Mouse (Mus musculus) hindbrain, embryonic 16.5 days (tissue): ENCODE measurements around the gene Nisch. TPM values are rescaled to one million over a fixed set of nuclear protein-coding genes. Genes with fewer than 3 reads are reported as not detected.
A peak's percentile ranks its signal among the peaks of the same experiment; 100 is the strongest.

Experiments
- ATAC-seq: fragments of 200-750 bp; cut with Nextera tagmentation; 2 replicates; pipeline ENCODE4 v1.8.0; 2017; ENCODE audit warnings: moderate TSS enrichment, moderate library complexity
- H3K27ac ChIP-seq: fragments of 300-500 bp; sonication (generic); 2 replicates; pipeline ENCODE4 v1.5.1; 2014; ENCODE audit warnings: low read depth, mild to moderate bottlenecking, control low read depth, low read length, moderate library complexity
- H3K27me3 ChIP-seq: fragments of 300-500 bp; sonication (generic); replicated peaks from 2 replicates; pipeline ENCODE4 v1.6.1; 2014; ENCODE audit warnings: low read length; ENCODE audit not compliant: control insufficient read depth, insufficient read depth
- H3K36me3 ChIP-seq: fragments of 300-500 bp; sonication (generic); 2 replicates; pipeline ENCODE4 v1.6.1; 2014; ENCODE audit warnings: mild to moderate bottlenecking, low read length, moderate library complexity, mixed read lengths; ENCODE audit not compliant: control insufficient read depth, insufficient read depth
- H3K4me1 ChIP-seq: fragments of 300-500 bp; sonication (generic); 2 replicates; pipeline ENCODE4 v1.6.1; 2014; ENCODE audit warnings: low read depth, low read length; ENCODE audit not compliant: control insufficient read depth, insufficient read depth
- H3K4me2 ChIP-seq: fragments of 300-500 bp; sonication (generic); 2 replicates; pipeline ENCODE4 v1.6.1; 2014; ENCODE audit warnings: mild to moderate bottlenecking, low read length, control low read depth, moderate library complexity
- H3K4me3 ChIP-seq: fragments of 300-500 bp; sonication (generic); 2 replicates; pipeline ENCODE4 v1.5.1; 2014; ENCODE audit warnings: mild to moderate bottlenecking, low read length, control low read depth, moderate library complexity
- H3K9ac ChIP-seq: fragments of 300-500 bp; sonication (generic); 2 replicates; pipeline ENCODE4 v1.6.1; 2014; ENCODE audit warnings: low read depth, mild to moderate bottlenecking, control low read depth, low read length, moderate library complexity
- H3K9me3 ChIP-seq: fragments of 300-500 bp; sonication (generic); 2 replicates; pipeline ENCODE4 v1.6.1; 2014; ENCODE audit warnings: mild to moderate bottlenecking, low read length, moderate library complexity; ENCODE audit not compliant: control insufficient read depth
- WGBS: fragments of 180-500 bp; shearing (Covaris S2); extraction: QIAGEN DNeasy Blood & Tissue Kit; methylation state at CpG from one replicate; pipeline ENCODE4 v1.1.7; 2014; 5-methylcytosine and 5-hydroxymethylcytosine counted together
- polyA plus RNA-seq: library from polyadenylated mRNA; unstranded; fragments of >200 nt; fragmentation: Nextera tagmentation; extraction: Ambion mirVana; gene quantifications from 2 replicates; pipeline ENCODE4 v1.2.1, GENCODE M21; 2015

The Nisch gene
- polyA plus RNA-seq, 1 experiment from 2014 or later = 304 TPM

DNA sequence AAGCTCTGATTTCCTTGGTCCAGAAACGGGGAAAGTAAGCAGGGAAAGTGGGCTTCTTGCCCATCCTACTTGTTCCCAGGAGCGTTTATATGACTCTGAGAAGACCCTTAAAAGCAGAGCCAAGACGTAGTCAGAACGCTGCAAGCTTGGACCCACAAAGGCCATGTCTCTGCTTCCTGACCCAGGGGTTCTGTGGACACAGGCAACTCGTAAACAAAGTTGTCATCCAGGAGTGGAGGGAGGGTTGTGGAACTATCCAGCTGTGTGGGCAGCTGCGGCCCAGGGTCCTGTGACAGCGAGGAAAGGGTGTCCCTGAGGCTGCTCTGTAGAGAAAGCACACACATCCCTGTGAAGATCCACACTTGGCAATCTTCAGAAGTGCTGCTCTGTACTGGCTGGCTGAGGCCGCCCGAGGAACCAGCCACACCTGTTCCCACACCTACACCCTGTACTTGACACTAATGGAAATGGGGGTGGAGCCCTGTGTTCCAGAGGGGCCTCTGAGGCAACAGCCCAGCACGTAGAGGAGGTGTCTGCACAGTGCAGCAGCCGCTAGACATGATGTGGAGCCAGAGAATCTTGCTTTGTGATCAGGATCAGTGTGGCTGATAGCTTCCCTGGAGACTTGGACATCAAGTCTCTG lies 83.6 kb downstream of the Nisch start:
- Histone ChIP-seq H3K4me2 (peak overlapping the region; percentile 2), H3K9ac (0 out of 2 replicates have a peak overlapping the region, but pooled peaks have one; percentile 13), H3K4me1 (peaks cover 31% of the 10 kb centered on the region), H3K36me3 (peaks cover 7% of the 10 kb centered on the region), H3K27ac (no peak overlapping the region), H3K9me3 (no peaks in the 10 kb centered on the region), H3K4me3 (no peak overlapping the region), H3K27me3 (no peaks in the 10 kb centered on the region)
- no peak for ATAC-seq
- WGBS = 62% methylated on average over 11 of the region's 11 CpGs

DNA sequence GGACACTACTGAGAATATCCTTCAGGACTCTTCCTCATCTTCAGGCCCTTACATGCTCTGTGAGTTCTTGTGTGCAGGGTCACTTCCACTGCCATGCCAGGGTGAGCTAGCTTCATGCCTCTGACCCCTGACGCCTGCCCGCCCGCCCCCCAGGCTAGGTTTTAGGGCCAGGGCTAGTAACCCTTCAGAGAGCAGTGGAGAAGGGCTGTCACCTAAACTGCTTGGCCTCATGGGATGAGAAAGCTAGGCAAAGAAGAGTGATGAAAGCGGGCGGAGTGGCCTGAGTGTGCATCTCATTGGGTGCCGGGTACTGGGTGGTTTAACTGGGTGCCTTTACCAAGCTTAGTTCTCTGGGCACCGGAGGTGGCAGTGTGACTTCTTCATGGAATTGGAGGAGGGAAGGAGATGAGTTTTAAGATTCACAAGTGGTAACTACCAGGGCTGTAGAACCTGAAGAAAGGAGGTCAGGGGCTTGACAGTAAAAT lies 84.2 kb downstream of the Nisch start:
- no peak for ATAC-seq
- Histone ChIP-seq H3K36me3 (peaks cover 7% of the 10 kb centered on the region), H3K9ac (no peak overlapping the region), H3K4me3 (peak overlapping the region; percentile 55), H3K27ac (no peak overlapping the region), H3K9me3 (no peaks in the 10 kb centered on the region), H3K27me3 (no peaks in the 10 kb centered on the region), H3K4me2 (peak overlapping the region; percentile 57), H3K4me1 (peaks cover 34% of the 10 kb centered on the region)
- WGBS = 86% methylated on average over 7 of the region's 7 CpGs

DNA sequence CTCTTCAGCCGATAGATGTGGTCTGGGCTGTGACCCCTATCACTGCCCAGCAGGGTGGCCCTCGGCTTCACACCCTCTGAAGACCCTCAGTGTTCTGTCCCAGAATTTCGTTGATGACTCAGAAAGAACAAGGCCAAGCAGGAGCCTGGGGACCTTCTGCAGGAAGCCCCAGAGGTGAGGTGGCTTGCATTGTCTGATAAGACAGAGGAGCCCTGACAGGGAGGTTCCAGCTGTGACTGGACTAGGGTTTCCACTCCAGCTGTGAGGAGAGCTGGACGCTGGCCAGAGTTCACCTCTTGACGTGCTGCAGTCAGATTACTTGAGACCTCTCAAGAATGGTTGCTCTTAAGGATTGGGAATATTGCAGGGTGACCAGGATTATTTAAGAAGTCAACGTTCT lies 84.7 kb downstream of the Nisch start:
- Histone ChIP-seq H3K27ac (no peak overlapping the region), H3K9me3 (no peaks in the 10 kb centered on the region), H3K9ac (peak overlapping the region; percentile 72), H3K36me3 (peaks cover 7% of the 10 kb centered on the region), H3K4me3 (peak overlapping the region; percentile 55), H3K4me2 (peak overlapping the region; percentile 57), H3K4me1 (peaks cover 38% of the 10 kb centered on the region), H3K27me3 (no peaks in the 10 kb centered on the region)
- WGBS = 13% methylated on average over 6 of the region's 6 CpGs
- ATAC-seq = no peak

DNA sequence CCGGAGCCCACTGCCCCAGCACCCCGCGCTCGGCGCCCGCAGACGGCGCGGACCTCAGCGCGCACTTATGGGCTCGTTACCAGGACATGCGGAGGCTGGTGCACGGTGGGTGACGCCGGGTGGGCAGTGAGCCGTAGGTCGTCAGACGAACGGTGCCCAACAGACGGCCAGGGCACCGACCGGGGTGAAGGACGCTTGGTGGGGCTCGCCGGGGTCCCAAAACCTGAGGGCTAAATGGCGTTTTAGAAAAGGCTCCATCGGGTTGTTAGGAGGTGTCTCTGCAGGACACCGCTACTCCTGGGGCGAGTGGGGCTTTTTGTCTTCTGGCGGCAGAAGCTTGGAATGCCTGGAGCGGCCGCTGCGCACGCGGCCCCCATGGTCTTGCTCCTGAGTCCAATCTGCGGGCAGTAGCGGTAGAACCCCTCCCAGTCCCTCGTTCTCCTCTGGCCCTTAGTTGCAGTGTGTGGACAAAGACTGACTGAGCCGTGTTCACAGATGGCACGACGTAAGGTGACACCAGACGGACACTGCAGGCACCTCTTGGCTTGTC lies 85.4 kb downstream of the Nisch start:
- H3K4me1 ChIP-seq = peaks cover 43% of the 10 kb centered on the region

DNA sequence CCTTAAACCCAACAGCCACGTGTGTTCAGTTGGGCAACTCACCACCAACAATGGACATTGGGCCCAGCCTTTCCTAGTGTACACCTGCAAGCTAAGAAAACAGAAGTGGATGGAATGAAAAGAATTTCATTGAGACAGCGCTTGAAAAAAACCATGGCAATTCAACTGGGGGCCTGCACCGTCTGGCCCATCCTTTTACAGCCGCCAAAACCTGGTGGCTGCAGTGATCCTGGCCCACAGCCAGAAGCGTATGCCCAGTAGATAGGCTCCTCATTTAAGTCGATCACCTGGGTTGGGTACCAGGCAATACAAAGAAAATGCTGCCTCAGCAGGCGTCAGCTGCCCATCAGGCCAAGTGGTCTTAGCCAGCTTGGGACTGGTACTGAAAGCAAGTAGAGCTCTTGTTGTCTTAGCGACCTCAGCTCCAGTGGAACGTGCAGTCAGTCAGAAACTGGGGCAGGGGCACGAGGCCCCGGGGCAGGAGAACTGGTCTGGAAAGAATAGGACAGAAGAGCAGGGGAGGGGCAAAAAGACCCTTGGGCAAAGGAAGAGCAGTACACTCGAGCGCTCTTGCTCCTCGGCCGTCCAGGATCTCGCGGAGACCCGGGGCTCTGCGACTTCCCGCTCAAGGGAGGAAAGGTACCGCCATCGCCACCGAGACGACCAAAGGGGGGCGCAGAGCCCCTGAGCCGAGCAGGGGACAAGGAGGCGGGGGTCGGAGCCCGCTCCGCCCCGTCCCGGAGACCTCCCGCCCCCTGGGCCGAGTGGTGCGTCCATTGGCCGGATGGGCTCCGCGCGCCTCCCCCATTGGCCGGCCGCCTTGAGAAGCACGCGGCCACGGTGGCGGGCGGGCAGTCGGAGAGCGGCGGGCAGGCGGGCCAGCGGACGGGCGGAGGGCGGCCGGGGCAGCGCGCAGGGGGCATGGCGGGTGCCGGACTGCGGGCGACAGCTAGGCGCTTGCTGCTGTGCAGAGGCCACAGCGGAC lies 86.2 kb downstream of the Nisch start, which contains the start of gene Nt5dc2:
Gene Nt5dc2 (plus strand): TSS at position 818 of the 985 bp plus-strand sequence.
- no peaks in the 10 kb centered on the region for H3K36me3 ChIP-seq
- peak within 1 kb of the TSS; percentile 57 for H3K4me2 ChIP-seq
- H3K27ac ChIP-seq = peak within 1 kb of the TSS; percentile 90
- peaks cover 43% of the 10 kb centered on the region for H3K4me1 ChIP-seq
- H3K9me3 ChIP-seq = no peaks in the 10 kb centered on the region
- H3K9ac ChIP-seq = peak within 1 kb of the TSS; percentile 72
- H3K4me3 ChIP-seq = peak within 1 kb of the TSS; percentile 55
- WGBS = 5% methylated on average over 42 of the region's 63 CpGs
- ATAC-seq = peak; percentile 81
- no peaks in the 10 kb centered on the region for H3K27me3 ChIP-seq

More for the DNA sequence above, 85.4 kb downstream of the Nisch start:
- H3K9me3 ChIP-seq = no peaks in the 10 kb centered on the region
- WGBS = under 1% methylated on average over 43 of the region's 43 CpGs
- H3K4me2 ChIP-seq = peak overlapping the region; percentile 57
- H3K27ac ChIP-seq = peak overlapping the region; percentile 90
- peak; percentile 13 for ATAC-seq
- H3K4me3 ChIP-seq = peak overlapping the region; percentile 55
- H3K27me3 ChIP-seq = no peaks in the 10 kb centered on the region
- peak overlapping the region; percentile 72 for H3K9ac ChIP-seq
- no peaks in the 10 kb centered on the region; the same call in 1 of the 2 replicates for H3K36me3 ChIP-seq

DNA sequence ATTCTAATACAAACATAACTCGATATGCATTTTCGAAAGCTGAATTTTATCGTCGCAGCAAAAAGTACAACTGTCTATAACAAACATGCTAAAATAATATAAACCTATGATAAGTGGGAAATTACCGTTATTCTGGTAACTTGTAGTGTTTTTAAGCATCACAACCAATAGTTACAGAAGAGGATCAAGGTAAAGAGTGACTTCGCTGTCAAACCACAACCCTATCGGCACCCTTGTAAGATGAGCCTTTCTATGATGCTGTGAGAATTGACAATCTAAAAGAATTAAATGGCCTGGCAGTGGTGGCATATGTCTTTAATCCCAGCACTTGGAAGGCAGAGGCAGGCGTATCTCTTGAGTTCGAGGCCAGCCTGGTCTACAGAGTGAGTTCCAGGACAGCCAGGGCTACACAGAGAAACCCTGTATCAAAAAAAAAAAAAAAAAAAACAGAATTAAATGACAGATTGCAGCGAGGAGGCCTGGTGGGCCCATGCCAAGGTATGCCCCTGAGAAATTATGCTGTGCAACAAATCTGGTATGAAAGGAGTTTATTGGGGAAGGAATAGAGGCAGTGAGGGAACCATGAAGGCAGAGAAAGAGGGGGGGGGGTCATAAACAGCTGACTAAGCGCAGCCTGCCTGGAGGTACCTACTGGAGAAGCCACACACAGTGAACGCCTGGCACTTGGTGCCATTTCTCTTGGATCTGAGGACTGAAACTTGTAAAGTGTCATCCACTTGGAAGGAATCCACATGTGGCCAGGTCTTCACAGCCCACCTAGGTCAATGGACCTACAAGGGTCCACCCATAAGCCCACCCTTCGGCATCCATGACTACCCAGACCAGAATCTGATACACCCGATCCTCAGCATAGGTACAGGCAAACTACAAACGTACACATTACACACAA lies 87.2 kb downstream of the Nisch start:
- H3K27ac ChIP-seq = peak overlapping the region; percentile 90
- ATAC-seq = no peak
- no peaks in the 10 kb centered on the region for H3K27me3 ChIP-seq
- H3K36me3 ChIP-seq = no peaks in the 10 kb centered on the region
- 70% methylated on average over 15 of the region's 15 CpGs for WGBS
- peak overlapping the region; percentile 48 for H3K9ac ChIP-seq
- H3K4me1 ChIP-seq = peaks cover 43% of the 10 kb centered on the region
- H3K4me3 ChIP-seq = peak overlapping the region; percentile 74
- peak overlapping the region; percentile 80 for H3K4me2 ChIP-seq
- no peaks in the 10 kb centered on the region for H3K9me3 ChIP-seq

DNA sequence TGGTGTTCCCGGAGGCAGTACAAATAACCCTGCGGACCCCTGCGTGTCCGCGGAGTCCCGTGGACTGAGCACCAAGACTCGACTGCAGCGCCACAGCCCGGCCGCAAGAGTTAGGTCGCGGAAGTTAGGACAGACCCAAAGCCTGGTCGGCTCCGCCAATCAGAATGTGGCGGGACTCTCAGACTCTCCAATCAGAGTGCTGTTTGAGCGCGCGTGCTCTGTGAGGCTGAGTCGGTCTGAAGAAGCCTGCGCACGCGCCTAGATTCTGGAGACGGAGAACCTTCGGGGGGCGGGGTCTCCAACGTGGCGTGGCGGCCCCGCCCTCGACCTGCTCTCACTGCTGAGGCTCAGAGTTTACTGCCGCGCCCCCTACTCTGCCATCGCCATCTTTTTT lies 87.9 kb downstream of the Nisch start, which contains the start of gene Smim4:
Gene Smim4 (minus strand): TSS at position 131 of the 394 bp plus-strand sequence.
- H3K9me3 ChIP-seq = no peaks in the 10 kb centered on the region
- H3K4me1 ChIP-seq = peaks cover 40% of the 10 kb centered on the region
- H3K27ac ChIP-seq = peak within 1 kb of the TSS; percentile 90
- under 1% methylated on average over 33 of the region's 33 CpGs for WGBS
- no peaks in the 10 kb centered on the region for H3K27me3 ChIP-seq
- ATAC-seq = peak; percentile 96
- no peaks in the 10 kb centered on the region for H3K36me3 ChIP-seq
- peak within 1 kb of the TSS; percentile 80 for H3K4me2 ChIP-seq
- peak within 1 kb of the TSS; percentile 70 for H3K9ac ChIP-seq
- peak within 1 kb of the TSS; percentile 74 for H3K4me3 ChIP-seq

DNA sequence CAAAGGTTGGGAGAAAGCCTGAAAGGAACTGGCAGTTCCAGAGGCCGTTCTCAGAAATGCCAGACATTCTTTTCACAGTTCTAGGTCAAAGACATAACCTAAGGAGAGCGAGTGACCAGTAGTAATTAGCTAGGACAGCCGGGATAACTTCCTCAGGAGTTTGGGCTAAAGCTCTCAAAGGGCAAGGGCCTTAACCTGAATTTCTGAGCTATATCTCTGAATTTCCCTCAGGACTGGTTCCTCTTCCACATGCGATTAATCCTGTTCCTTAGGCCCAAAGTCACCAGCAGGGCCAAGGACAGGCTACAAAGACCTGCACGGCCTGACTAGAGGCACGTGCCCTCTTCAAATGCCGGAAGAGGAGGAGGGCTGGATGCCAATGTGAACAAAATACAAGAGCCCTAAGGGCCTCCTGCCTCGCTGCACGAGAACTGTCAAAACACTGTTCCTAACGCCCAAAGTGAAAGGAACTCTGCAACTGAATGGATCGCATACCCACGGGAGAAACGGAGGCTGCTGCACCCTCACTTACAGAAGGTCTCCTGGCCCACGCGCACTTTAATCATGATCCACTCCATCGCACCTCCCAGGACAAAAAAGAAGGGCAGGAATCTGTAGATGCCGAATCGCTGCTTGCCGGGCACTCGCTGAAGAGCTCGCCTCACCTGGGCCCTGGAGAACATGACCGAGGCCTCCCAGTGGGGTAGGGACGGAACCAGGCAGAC lies 88.5 kb downstream of the Nisch start:
- peak overlapping the region; percentile 80 for H3K4me2 ChIP-seq
- ATAC-seq = peak; percentile 0; the same call in 1 of the 2 replicates
- no peaks in the 10 kb centered on the region for H3K27me3 ChIP-seq
- 3% methylated on average over 23 of the region's 23 CpGs for WGBS
- H3K36me3 ChIP-seq = no peaks in the 10 kb centered on the region
- peak overlapping the region; percentile 74 for H3K4me3 ChIP-seq
- H3K9me3 ChIP-seq = no peaks in the 10 kb centered on the region
- H3K9ac ChIP-seq = peak overlapping the region; percentile 70
- peak overlapping the region; percentile 77 for H3K27ac ChIP-seq
- H3K4me1 ChIP-seq = peaks cover 36% of the 10 kb centered on the region
